In genomic region chr6:137170226-137170625, GRCm38 (mm10) we compare ENCODE assay signal across 8 mouse cellular contexts. TPM values are rescaled to one million over a fixed set of nuclear protein-coding genes. Genes with fewer than 3 reads are reported as not detected.
DNase-seq lines count a peak whose midpoint lies in the region; ATAC-seq lines count a peak whose summit lies in the region.

Gene Rerg (minus strand): TSS chr6:137170497.

- H3K4me1 ChIP-seq in kidney, embryonic 16.5 days (ENCODE audit: insufficient read depth, low read length), result peaks cover 18% of the 10 kb centered on the region; the same call in 1 of the 2 replicates
- peaks cover 11% of the 10 kb centered on the region for H3K4me1 ChIP-seq in hindbrain, embryonic 12.5 days
- H3K4me1 ChIP-seq in midbrain, embryonic 13.5 days (replicated peaks), result peaks cover 11% of the 10 kb centered on the region

- DNase-seq in kidney, postnatal 14 days, result no peak
- DNase-seq in adrenal gland, postnatal 25 days, result no peak
- DNase-seq in frontal cortex, postnatal 25 days (ENCODE audit: low spot score in 2 of 2), result no peak
- DNase-seq in urinary bladder, adult 18-20 months (ENCODE audit: low spot score in 2 of 2), result no peak

- no peaks in the 10 kb centered on the region for H3K9me3 ChIP-seq in kidney, embryonic 16.5 days (ENCODE audit: low read length)
- H3K9me3 ChIP-seq in hindbrain, embryonic 12.5 days (replicated peaks), result no peaks in the 10 kb centered on the region
- no peaks in the 10 kb centered on the region for H3K9me3 ChIP-seq in midbrain, embryonic 13.5 days

- no peaks in the 10 kb centered on the region for H3K27me3 ChIP-seq in kidney, embryonic 16.5 days (ENCODE audit: insufficient read depth, low read length)
- H3K27me3 ChIP-seq in hindbrain, embryonic 12.5 days, result peaks cover 27% of the 10 kb centered on the region
- peaks cover 26% of the 10 kb centered on the region for H3K27me3 ChIP-seq in midbrain, embryonic 13.5 days

- H3K4me3 ChIP-seq in kidney, embryonic 16.5 days (ENCODE audit: low read length), result peak within 1 kb of the TSS; percentile 69
- peak within 1 kb of the TSS; percentile 48 for H3K4me3 ChIP-seq in hindbrain, embryonic 12.5 days
- peak within 1 kb of the TSS; percentile 51 for H3K4me3 ChIP-seq in midbrain, embryonic 13.5 days (replicated peaks)

- H3K4me2 ChIP-seq in kidney, embryonic 16.5 days (replicated peaks; ENCODE audit: low read depth, low read length), result peak within 1 kb of the TSS; percentile 98
- peak within 1 kb of the TSS; percentile 96 for H3K4me2 ChIP-seq in hindbrain, embryonic 12.5 days (replicated peaks)
- H3K4me2 ChIP-seq in midbrain, embryonic 13.5 days (replicated peaks), result peak within 1 kb of the TSS; percentile 94

- WGBS in kidney, embryonic 16.5 days, result 27% methylated on average over 5 of the region's 5 CpGs
- WGBS in hindbrain, embryonic 12.5 days, result 10% methylated on average over 5 of the region's 5 CpGs
- 10% methylated on average over 5 of the region's 5 CpGs for WGBS in midbrain, embryonic 13.5 days

- no peaks in the 10 kb centered on the region for H3K36me3 ChIP-seq in kidney, embryonic 16.5 days (ENCODE audit: insufficient read depth, low read length)
- H3K36me3 ChIP-seq in hindbrain, embryonic 12.5 days, result no peaks in the 10 kb centered on the region
- no peaks in the 10 kb centered on the region for H3K36me3 ChIP-seq in midbrain, embryonic 13.5 days

- ATAC-seq in kidney, embryonic 16.5 days (ENCODE audit: low FRiP score, low TSS enrichment), result no peak
- no peak for ATAC-seq in hindbrain, embryonic 12.5 days (ENCODE audit: low FRiP score)
- no peak for ATAC-seq in midbrain, embryonic 13.5 days
- ATAC-seq in granulocyte monocyte progenitor cell, adult 5-6 weeks (replicated peaks; ENCODE audit: poor library complexity, severe bottlenecking), result no peak

- H3K27ac ChIP-seq in kidney, embryonic 16.5 days (ENCODE audit: low read length), result peak within 1 kb of the TSS; percentile 8; the same call in 1 of the 2 replicates
- H3K27ac ChIP-seq in hindbrain, embryonic 12.5 days, result no peak within 1 kb of the TSS
- H3K27ac ChIP-seq in midbrain, embryonic 13.5 days, result no peak within 1 kb of the TSS

- peak within 1 kb of the TSS; percentile 79 for H3K9ac ChIP-seq in kidney, embryonic 16.5 days (replicated peaks; ENCODE audit: low read length)
- H3K9ac ChIP-seq in hindbrain, embryonic 12.5 days, result peak within 1 kb of the TSS; percentile 57
- H3K9ac ChIP-seq in midbrain, embryonic 13.5 days (replicated peaks), result peak within 1 kb of the TSS; percentile 66

RNA-seq across cellular contexts. Expression of gene Rerg, which starts in this region (rescaled TPM):
- 14.4 and 16.2 TPM in 2 replicates for polyA plus RNA-seq in kidney, embryonic 16.5 days (2015; fragmentation: Nextera tagmentation; extraction: Ambion mirVana)
- total RNA-seq in adrenal gland, postnatal 25 days (2021), result 137 and 174 TPM in 2 replicates
- 3.0 and 4.1 TPM in 2 replicates for polyA plus RNA-seq in hindbrain, embryonic 12.5 days (2016; fragmentation: Nextera tagmentation; extraction: Ambion mirVana)
- polyA plus RNA-seq in midbrain, embryonic 13.5 days (2015; fragmentation: Nextera tagmentation; extraction: Ambion mirVana), result 2.3 and 2.8 TPM in 2 replicates
- not detected in 2 replicates for total RNA-seq in granulocyte monocyte progenitor cell, adult 5-6 weeks (2014; fragmentation: Nextera tagmentation)
- total RNA-seq in granulocyte monocyte progenitor cell, adult 5-6 weeks (2017), result 1.6 TPM in 1 of 2 replicates, not detected in the other

Comparison
In these comparisons a context has a peak if more than half of its experiments do, and no peak if none do; other contexts are left out.
1. RNA of gene Rerg (total RNA-seq): 137 to 174 TPM in adrenal gland, postnatal 25 days; 1.6 TPM in granulocyte monocyte progenitor cell, adult 5-6 weeks; every median in the first group is over 10 times any median in the second.
2. Peak in every context shown above with its lines, with median percentiles within 50 percentile points of each other: H3K4me2 ChIP-seq, H3K4me3 ChIP-seq and H3K9ac ChIP-seq.